Mouse (Mus musculus) CD4-positive helper T cell, adult 2 months (primary cell): ENCODE measurements around the gene Rrp7a.

Source experiments
- DNase-seq: peaks from one replicate; pipeline ENCODE4 v3.0.0-alpha.2; 2012; ENCODE audit warnings: low read depth, missing footprints, low spot score

Rrp7a gene

GRCm38 (mm10) chr15:83065543-83065942 lies 57.1 kb downstream of the Rrp7a start:
- no peak for DNase-seq
